Mouse (Mus musculus) kidney, adult 11 months (tissue): ENCODE measurements at regions not wholly inside any gene's neighbourhood (a gene's known extent, or its start where the extent isn't known, plus 50 kb on each side); places are given as distances from the start of the nearest gene placed in this dataset.

ENCODE experiments used
- DNase-seq: peaks from one replicate; pipeline ENCODE4 v3.0.0; 2022

DNA sequence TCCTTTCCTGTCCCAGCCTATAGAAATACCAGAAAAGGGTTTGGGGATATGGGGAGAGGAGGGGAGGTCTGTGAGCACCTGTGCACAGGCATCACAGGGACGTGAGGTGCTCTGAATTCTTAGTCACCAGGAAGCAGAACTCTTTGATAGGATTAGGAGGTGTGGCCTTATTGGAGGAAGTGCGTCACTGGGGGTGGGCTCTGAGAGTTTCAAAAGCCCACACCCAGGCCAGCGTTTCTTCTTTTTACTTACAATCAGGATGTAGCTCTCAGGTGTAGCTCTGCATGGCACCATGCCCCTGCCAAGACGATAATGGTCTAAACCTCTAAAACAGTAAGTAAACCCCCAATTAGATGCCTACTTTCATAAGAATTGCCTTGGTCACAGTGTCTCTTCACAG, 162.6 kb upstream of the Ank start:
- DNase-seq: no peak

DNA sequence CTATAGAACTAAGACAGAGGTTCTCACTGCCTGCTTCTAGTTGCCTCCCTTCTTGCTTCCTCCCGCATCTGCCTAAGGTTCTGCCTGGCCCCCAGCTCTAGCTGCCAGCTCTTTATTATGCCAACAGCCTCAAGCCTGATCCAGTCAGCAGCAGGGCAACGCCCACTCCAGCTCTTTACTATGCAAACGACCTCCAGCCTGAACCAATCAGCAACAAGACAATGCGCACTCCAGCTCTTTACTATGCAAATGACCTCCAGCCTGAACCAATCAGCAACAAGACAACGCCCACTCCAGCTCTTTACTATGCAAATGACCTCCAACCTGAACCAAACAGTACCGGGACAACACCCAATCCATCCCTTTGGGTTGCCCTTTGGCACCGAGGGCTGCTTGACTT, 162.2 kb upstream of the Ank start:
- no peak for DNase-seq

DNA sequence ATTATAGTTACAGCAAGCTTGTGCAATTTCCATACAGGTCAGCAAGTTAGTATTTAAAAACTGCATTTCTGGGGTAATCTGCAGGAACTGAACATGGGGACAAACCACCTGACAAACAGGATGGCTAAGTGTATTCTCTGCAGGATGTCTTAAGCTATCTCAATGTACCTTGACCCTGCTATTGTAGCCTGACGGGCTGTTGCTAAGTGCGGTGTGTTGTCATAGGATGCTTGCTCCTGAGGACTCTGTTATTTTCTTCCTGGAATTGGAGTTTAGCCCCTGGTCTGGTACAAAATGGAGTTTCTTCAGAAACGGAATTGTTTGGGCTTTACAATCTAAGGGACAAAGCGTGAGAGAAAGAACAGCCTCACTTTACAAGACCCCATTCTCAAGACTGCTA, 161.4 kb upstream of the Ank start:
- DNase-seq: no peak

DNA sequence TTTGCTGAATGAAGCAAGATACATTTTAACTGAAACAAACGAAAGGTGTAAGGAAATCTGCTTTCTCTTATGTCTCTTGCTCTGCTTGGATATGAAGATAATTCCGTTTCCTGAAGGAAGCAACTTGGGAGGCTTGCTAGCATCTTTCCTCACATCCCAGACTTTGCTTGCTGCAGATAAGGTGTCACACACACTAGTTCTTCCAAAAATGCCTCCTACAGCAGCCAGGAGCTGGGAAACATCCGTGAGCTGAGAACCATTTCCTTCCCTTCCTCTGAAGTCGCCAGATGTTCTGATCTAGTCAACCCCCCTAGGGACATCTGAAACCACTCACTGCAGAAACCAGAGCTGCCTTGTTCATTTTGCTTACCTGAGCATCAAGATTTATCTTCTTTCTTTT, 157.8 kb upstream of the Ank start:
- DNase-seq: no peak

DNA sequence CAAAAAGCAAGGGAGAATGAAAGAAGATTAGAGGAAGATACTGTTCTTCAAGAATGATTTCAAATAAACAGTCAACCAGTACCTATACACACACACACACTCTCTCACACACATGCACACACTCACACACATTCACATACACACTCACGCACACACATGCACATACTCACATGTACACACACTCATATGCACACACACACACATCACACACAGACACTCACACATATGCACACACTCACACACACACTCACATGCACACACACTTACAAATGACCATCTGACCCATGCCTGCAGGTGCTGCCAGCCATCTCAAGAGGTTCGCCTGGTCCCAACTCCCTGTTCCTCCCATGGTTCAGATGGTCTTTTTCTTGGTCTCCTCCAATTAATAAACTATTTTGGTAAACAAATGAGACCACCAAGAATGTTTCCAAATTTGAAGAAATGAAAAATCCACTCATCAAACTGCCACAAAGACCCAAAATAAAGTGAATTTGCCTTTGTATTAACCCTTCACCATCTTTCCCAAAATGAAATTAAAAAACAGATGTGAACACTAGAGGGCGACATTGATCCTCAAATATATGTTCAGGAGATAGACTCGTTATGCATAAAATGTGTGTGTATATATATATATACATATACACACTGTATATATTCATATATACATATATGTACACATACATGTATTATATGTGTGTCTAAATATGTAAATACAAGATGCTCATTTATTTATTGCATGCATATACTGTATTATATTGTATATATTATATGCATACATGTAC, 150.3 kb upstream of the Ank start:
- no peak for DNase-seq

DNA sequence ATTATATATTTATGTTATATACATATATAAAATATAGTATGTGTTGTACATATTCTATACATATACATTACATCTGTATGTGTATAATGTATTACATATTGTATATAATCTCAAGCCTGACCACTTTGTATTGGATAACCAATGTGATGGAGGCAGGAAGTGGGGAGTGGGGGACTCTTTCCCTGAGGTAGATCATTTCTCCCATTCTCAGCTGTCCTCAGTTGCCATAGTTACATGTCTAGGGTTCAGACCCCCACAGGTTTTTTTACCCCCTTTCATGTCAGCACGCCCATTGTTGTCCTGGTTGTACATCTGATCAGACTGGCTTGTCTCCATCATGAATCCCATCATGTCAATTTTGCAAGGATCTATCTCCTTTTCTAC, 149.7 kb upstream of the Ank start:
- DNase-seq: no peak

DNA sequence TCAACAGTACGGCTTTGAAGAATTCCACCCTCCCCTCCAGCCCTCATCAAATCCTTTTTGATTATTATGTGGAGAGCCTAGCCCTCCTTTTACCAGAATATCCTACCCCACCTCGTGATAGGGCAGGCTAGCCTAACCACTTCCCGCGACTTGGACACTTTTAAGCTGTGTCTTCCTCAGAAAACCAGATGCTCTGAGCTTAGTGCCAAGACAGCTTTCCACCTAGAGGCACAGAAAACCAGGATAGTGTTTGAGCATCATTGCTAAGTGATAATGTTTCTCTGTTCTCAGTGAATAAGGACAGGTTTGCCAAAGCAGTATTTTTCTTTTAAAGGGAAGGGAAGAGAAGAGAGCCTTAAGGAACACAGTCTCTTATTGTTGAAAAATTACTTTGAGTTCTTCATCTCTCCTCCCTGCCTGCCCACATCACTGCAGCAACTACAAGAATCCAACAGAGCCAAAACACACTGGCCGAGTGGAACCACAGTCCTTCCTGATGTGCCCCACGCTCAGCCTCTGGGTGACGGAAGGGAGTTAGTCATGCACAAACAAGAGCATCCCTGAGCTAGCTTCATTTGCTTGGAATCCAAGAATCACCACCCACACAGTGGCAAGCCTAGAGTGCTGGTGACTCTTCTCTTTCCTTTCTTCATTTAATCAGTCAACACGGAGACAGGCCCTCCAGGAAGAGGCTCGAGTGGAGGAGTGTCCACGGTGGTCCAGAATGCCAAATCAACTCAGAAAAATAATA, 144.4 kb upstream of the Ank start:
- DNase-seq: no peak

DNA sequence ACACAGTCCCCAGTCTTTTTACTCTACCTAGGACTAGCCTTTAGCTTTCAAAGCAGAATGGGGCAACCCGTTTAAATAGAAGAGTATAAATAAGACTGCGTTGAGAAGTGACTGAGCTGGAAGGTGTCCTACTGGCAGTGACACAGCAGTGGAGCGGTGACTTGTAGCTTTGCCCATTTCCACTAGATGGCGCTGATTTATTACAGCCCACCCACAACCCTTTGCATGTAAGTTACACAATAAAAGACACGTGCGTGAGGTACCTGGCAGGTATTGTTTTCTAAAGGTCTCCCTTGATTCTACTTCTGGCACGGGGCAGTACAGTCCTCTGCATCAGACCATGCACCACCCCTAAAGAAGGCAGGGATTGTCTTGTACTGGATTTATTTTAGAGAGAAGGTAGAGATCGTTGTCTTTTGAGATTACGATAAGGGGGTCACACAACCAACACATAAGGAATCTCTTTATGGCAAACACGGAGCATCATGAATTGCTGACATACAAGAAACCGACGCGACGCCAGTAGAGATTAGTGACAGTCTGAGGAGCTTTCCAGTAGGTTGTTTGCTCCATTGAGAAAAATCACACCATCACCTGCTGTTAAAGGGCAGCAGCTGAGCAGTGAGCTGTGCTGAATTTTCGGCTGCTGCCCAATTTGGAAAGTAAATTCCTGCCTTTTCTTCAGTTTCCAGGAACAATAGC, 140.5 kb upstream of the Ank start:
- DNase-seq: peak; percentile 52

DNA sequence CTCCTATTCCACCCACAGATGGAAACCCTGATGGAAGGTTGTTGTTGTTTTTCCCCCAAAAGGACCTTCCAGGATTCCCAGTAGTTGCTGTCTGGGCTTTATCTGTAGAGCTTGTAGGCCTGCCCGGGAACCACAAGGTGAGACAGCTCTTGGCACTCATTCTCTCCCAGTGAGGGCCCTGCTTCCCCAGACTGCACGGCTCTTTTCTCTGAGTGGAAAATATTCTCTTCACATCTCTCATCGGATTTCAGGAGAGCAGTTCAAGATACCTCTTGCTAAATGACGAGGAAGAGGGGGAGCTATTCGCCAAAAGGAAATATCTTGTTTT, 140.0 kb upstream of the Ank start:
- no peak for DNase-seq

DNA sequence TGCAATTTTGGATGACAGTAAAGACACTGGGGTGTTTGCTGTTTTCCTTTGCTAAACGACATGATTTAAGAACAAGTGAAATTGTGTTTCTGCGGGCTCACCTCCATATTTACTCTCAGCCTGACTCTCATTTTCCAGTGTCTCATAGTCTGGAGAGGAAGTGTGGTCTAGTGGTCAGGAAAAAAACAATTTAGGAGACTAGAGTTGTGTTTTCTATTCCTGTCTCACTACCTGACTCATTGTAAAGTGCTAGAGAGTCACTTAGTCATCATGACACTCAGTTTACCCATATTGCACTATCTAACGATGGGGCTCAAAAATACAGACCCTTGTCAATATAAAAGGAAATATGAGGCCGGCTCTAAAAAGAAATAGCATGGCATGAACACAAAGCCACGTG, 138.7 kb upstream of the Ank start:
- no peak for DNase-seq

DNA sequence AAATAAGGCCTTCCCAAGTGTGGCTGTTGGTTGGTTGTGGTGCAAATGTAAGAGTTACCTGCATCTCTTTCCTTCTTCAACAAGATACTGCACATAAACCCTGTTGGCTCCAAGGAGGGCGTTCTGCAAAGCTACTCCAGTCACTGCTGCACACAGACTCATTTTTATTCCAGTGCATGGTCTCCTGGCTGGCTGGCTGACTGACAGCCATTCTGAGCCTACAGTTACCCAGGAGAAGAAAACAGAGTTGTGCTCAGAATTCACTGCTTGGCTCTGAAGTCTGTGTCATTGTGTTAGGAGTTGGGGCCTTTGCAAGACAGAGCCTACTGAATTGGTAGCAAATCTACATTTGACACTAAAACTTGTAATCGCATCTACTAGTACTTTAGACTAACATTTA, 138.0 kb upstream of the Ank start:
- DNase-seq: no peak

DNA sequence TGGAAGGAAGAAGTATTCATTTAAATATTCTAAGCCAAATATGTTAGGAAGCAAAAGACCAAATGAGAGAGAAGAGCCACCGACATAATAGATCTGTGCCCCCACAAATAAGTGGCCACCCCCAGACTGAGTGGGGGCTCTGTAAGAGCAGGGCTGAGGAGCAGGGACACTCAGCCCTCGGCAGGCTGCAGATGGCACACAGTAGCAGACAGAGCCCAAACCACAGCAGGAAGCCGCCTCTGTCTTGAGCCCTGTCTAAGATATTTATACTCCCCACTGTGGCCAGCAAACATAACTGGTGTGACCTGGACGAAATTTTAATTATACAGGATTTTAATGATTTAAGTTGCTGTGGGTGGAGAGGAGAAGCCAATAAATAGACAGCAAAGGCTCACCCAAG, 126.4 kb upstream of the Ank start:
- no peak for DNase-seq

DNA sequence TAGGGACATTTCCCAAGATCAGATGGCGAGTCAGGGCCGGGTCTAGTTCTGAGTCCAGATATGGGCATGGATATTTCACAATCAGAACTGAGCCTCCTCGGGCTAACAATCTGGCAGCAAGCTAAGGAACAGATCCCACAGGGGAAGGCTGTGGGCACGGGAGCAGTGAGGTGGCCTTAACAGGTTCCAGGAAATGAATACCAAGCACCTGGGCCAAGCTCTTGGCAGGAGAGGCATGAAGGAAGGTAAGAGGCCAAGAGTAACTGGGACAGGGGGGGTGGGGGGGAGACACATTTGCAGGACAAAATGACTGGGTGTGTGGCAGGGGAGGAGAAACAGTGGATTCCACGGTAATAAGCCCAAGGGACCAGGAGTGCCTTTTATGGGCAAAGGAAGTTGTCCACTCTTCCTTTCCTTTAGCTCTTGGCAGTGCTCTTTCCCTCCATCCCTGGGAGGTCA, 124.9 kb upstream of the Ank start:
- peak; percentile 6 for DNase-seq

DNA sequence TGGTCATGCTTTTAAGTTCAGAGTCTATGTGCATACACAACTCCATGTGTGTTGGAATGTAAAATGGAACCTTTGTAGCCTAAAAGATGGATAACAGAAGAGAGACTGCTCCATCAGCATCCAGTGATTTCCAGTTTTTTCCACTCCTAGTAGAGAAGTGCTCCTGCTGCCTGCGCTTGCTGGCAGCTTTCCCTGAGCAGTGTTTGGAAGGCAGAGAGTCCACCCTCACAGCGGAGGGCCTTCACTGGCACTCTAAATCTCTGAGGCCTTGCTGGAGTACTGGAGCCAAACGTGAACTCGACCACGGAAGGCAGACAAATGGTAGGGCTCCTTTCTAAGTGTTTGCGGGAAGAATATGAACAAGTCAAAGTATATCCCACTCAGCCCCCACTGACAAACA, 108.0 kb upstream of the Ank start:
- no peak for DNase-seq

DNA sequence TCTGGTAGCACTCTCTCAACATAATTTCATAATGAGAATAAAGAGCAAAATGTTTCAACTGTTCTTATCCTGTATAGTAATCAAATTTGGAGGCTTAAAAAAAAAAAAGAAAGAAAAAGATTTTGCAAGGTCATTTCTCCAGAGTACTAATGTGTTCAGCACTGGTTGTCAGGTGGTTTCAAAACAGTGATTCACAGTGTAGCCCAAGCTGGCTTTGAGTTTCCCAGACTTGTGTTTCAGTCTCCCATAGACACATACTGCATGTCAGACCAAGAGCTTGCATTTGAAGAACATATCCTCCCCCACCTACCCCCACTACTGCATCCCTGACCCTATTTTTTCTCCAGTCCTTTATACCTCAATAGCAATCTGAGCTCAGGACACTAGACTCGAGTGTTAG, 107.2 kb upstream of the Ank start:
- DNase-seq: no peak

DNA sequence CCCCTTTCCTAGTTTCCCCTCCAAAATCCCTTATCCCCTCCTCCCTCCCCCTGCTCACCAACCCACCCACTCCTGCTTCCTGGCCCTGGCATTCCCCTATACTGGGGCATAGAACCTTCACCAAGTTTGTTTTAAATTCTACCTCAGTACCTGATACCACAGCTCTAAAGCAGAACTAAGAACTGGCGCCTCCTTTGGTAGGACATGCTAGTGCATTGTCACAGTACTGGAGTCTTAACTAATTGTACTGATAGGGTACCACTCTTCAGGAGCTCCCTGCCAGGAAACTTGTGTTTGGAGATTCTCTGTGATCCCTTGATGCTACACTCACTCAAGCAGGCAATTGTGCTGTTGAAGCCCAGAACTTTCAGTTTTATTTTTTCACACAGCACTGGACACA, 92.0 kb upstream of the Ank start:
- DNase-seq: no peak

DNA sequence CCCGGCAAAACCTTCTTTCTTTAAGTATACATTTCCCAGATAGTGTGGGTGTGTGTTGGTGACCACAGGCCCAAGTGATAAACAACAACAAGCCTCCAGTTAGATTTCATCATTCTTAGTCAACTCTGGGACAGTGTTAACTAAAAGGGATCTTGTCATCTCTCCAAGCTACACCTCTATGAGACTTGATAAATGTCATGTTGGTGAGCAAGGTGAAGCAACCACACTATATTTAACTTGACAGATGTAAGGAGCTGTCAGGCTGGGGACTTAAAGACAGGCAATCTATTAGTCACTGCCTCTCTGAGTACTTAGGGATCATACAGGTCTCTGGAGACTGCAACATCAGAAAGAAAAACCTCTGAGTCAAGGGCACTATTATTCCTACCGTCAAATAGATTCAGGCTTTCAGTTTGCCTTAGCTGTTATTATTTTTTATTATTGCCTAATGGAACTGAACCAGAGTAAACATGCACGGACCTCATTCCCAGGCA, 87.8 kb upstream of the Ank start:
- no peak for DNase-seq

DNA sequence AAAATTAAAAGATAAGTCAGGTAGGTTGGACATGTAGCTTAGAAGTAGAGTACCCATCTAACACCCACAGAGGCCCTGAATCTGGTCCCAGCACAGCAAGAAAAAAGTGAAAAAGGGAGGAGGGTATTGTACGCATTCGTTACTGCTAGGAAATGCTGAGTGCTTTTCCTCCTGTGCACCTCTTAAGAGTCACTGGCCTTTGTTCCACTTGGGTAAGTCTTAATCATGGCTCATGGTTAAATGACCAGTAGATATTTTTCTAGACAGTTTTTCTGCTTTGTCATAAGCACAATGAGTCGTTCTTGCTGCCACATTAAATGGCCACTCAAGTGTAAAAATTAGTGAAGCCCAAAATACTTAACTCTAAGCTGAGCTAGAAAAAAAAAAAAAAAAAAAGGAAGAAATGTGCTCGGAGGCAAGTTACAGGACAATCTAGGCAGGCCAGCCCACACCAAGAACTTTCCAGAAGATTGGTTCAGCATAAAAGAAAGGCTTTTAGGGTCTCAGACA, 86.0 kb upstream of the Ank start:
- DNase-seq: no peak

DNA sequence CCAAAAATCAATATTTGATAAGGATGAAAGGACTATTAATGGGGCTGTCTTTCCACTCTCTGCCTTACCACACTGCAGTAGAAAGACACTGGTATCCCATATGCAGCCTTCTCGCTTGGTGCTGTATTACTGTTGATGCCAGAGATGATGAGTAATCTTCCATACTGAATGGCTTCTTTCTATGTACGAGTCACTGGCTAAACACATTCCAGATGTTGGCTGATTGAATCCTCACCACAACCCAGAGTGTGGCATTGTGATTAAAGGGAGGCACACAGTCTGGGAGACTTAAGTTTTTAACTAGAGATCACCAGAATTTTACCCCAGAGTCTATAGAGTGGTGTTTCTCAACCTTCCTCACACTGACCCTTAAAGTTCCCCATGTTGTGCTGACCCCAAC, 84.9 kb upstream of the Ank start:
- no peak for DNase-seq

DNA sequence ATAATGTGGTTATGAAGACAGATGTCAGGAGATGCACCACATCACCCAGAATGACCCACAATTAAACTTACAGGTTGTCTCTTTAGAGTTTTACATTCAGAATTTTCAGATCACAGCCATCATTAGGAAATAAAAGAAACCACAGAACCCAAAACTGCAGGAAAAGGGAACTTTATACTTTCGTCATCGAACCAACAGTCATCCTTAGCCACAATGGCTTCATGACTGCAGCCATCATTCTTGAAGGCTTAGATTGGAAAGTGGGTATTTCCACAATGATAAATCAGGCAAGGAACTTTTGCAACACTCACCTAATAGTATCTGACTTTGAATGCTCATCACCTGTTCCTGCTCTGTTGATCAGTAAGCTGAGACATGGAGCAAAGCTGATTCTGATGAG, 75.9 kb upstream of the Ank start:
- DNase-seq: no peak

DNA sequence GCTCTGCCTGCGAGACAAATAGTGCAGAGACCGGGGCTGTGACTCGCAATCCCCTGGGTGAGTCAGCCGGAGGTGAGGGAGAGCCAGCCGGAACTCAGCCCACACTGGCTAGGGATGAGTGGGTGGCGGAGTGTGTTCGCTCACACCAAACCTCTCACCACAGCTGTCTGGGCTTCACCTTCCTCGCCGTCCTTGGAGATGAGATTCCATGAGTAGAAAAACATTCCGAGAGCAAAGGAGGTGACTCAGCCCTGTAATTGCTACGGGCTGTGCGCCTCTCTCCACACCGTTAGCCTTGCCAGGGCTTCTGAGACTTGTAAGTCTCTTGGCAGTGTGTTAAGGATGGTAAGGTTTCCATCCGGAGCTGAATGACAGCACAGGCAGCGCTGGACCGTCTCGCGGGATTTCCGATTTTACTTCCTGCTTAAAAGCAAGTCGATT, 60.7 kb upstream of the Ank start:
- no peak for DNase-seq

DNA sequence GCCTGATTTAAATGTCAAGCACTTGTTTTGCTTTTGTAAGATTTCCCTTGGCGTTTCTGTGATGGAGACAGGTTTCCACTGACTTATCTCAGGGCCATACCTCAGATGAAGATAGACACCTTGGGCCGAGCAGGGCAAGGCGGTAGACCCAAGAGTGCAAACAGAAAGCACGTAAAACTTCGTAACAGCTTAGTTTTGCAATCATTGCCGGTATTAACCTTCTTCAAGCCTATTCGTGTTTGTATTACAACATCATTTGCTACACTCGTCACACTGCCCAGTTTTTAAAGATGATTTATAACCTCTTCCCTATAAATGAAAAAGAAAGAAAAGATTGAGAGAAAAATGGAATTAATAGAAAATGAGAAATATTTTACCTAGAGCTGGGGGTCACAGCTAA, 56.6 kb upstream of the Ank start:
- DNase-seq: no peak

DNA sequence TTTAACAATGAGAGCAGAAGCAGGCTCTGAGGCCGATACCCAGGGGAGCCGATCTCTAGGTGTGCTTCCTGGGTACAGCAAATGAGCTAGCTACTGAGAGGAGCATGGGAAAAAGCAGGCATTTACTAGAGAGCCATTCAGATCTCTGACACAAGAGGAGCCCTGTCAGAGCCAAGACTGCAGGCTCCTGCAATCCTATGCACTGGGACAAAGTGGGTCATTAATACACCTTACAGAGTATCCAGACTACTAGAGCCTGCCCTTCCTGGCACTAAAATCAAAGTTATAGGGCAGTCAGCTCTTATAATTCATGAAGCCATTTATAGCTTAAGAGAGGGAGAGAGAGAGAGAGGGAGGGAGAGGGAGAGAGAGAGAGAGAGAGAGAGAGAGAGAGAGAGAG, 54.2 kb upstream of the Ank start:
- no peak for DNase-seq

DNA sequence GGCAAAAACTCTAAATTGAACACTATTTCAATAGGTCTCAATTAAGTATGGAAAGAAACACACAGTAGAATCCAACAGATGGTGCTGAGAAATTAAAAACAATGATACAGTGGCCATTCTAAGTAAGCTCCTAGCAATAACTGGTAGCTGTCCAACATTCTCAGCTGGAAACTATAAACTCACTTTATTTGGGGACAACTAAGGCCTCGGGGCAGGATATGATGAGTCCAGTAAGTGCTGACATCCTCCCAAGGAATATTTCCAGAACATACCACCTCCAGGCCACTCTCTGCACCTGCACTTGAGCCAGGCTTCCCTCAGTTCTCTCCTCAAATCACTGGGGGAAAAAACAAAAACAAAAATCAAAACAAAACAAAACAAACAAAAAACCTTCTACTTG, 53.7 kb upstream of the Ank start:
- no peak for DNase-seq
